Mouse (Mus musculus) myocyte (in vitro differentiated cells): ENCODE results near the gene Slit3. TPM values are rescaled to one million over a fixed set of nuclear protein-coding genes. Genes with fewer than 3 reads are reported as not detected.

Experiments used
- H3K27me3 ChIP-seq: one replicate; pipeline ENCODE4 v1.6.1; 2011; ENCODE audit not compliant: control insufficient read depth, insufficient read depth, insufficient read length
- H3K36me3 ChIP-seq: one replicate; pipeline ENCODE4 v1.6.1; 2011; ENCODE audit not compliant: control insufficient read depth, insufficient read depth
- H3K4me2 ChIP-seq: one replicate; pipeline ENCODE4 v1.6.1; 2011; ENCODE audit warnings: low read depth, control low read depth
- H3K4me3 ChIP-seq: one replicate; pipeline ENCODE4 v1.5.1; 2011; ENCODE audit warnings: mild to moderate bottlenecking, control low read depth, moderate library complexity
- H3K79me2 ChIP-seq: one replicate; pipeline ENCODE4 v1.6.1; 2011; ENCODE audit not compliant: control insufficient read depth, insufficient read depth
- H3ac ChIP-seq: one replicate; pipeline ENCODE4 v1.6.1; 2011; ENCODE audit not compliant: control insufficient read depth, insufficient read length
- CEBPB ChIP-seq: IDR thresholded peaks from 2 replicates; pipeline ENCODE4 v1.6.1; 2011; ENCODE audit warnings: mild to moderate bottlenecking, moderate library complexity; ENCODE audit not compliant: poor library complexity, insufficient read depth, severe bottlenecking
- E2F4 ChIP-seq: IDR thresholded peaks from one replicate; pipeline ENCODE4 v1.6.1; 2011; ENCODE audit warnings: mild to moderate bottlenecking, control low read depth, moderate library complexity; ENCODE audit not compliant: insufficient read depth
- MAX ChIP-seq: IDR thresholded peaks from one replicate; pipeline ENCODE4 v1.6.1; 2011; ENCODE audit warnings: low read depth, mild to moderate bottlenecking, control low read depth
- MYOD1 ChIP-seq, 3 experiments: IDR thresholded peaks; one replicate each; pipeline ENCODE4 v1.6.1; 2011; ENCODE audit warnings: control low read depth in 2 of 3, low read depth in 2 of 3, mild to moderate bottlenecking in 2 of 3, moderate library complexity in 1 of 3; ENCODE audit not compliant: insufficient read length in 2 of 3, control insufficient read depth in 1 of 3
- MYOG ChIP-seq, 3 experiments: IDR thresholded peaks; one replicate each; pipeline ENCODE4 v1.6.1; 2011; ENCODE audit warnings: control low read depth in 2 of 3, low read depth in 2 of 3, mild to moderate bottlenecking in 2 of 3; ENCODE audit not compliant: insufficient read length in 2 of 3, control insufficient read depth in 1 of 3, insufficient read depth in 1 of 3
- POLR2A ChIP-seq: IDR thresholded peaks from one replicate; pipeline ENCODE4 v1.6.1; 2011; ENCODE audit warnings: low read depth, mild to moderate bottlenecking, control low read depth, moderate library complexity; ENCODE audit not compliant: insufficient read length
- POLR2AphosphoS2 ChIP-seq: IDR thresholded peaks from one replicate; pipeline ENCODE4 v1.6.1; 2011; ENCODE audit warnings: low read depth, control low read depth; ENCODE audit not compliant: insufficient read length
- REST ChIP-seq: IDR thresholded peaks from one replicate; pipeline ENCODE4 v1.6.1; 2011; ENCODE audit warnings: mild to moderate bottlenecking, control low read depth, moderate library complexity; ENCODE audit not compliant: insufficient read depth, insufficient read length
- SRF ChIP-seq: IDR thresholded peaks from one replicate; pipeline ENCODE4 v1.6.1; 2011; ENCODE audit warnings: low read depth; ENCODE audit not compliant: control insufficient read depth, insufficient read length
- TCF12 ChIP-seq: IDR thresholded peaks from one replicate; pipeline ENCODE4 v1.6.1; 2011; ENCODE audit warnings: mild to moderate bottlenecking, control low read depth; ENCODE audit not compliant: poor library complexity, insufficient read depth, severe bottlenecking
- TCF3 ChIP-seq: IDR thresholded peaks from one replicate; pipeline ENCODE4 v1.6.1; 2011; ENCODE audit warnings: low read depth, control low read depth; ENCODE audit not compliant: insufficient read length
- USF1 ChIP-seq: IDR thresholded peaks from one replicate; pipeline ENCODE4 v1.6.1; 2011; ENCODE audit warnings: low read depth, mild to moderate bottlenecking, control low read depth, moderate library complexity
- polyA plus RNA-seq: library from polyadenylated mRNA; unstranded; fragments of >200 nt; fragmentation: generic; extraction: Trizol; gene quantifications from one replicate; pipeline ENCODE4 v1.2.1, GENCODE M21; 2012; ENCODE audit warnings: missing spikeins

Slit3 gene
- polyA plus RNA-seq, 1 experiment: not detected

- Histone ChIP-seq H3K36me3 (no peaks in the 10 kb centered on the region), H3K27me3 (no peaks in the 10 kb centered on the region), H3K4me2 (no peak overlapping the region), H3K4me3 (no peak overlapping the region), H3ac (no peak overlapping the region), H3K79me2 (no peaks in the 10 kb centered on the region)
- TF ChIP-seq TCF3 (no peak), POLR2A (no peak), POLR2AphosphoS2 (no peak), MAX (no peak), USF1 (no peak), CEBPB (no peak), TCF12 (no peak), REST (no peak), MYOG (IDR thresholded peaks at IDR 0.05; ENCODE audit: control insufficient read depth in 1 of 3, insufficient read depth in 1 of 3, insufficient read length in 2 of 3, low read depth in 2 of 3) (no peak), SRF (no peak), MYOD1 (IDR thresholded peaks at IDR 0.05; ENCODE audit: control insufficient read depth in 1 of 3, insufficient read length in 2 of 3, low read depth in 2 of 3) (no peak), E2F4 (no peak)
These were observed 289.4 kb downstream of the Slit3 start for GRCm38 (mm10) chr11:35410431-35410830.

- H3K4me2 ChIP-seq: no peak overlapping the region
- H3K27me3 ChIP-seq: no peaks in the 10 kb centered on the region
- H3ac ChIP-seq: no peak overlapping the region
- TF ChIP-seq E2F4: no peak
- H3K79me2 ChIP-seq: no peaks in the 10 kb centered on the region
- no peak overlapping the region for H3K4me3 ChIP-seq
- no peaks in the 10 kb centered on the region for H3K36me3 ChIP-seq
These were observed 294.9 kb downstream of the Slit3 start for GRCm38 (mm10) chr11:35415768-35416401.

GRCm38 (mm10) chr11:35416402-35417093, 295.5 kb downstream of the Slit3 start:
- no peaks in the 10 kb centered on the region for H3K27me3 ChIP-seq

DNA sequence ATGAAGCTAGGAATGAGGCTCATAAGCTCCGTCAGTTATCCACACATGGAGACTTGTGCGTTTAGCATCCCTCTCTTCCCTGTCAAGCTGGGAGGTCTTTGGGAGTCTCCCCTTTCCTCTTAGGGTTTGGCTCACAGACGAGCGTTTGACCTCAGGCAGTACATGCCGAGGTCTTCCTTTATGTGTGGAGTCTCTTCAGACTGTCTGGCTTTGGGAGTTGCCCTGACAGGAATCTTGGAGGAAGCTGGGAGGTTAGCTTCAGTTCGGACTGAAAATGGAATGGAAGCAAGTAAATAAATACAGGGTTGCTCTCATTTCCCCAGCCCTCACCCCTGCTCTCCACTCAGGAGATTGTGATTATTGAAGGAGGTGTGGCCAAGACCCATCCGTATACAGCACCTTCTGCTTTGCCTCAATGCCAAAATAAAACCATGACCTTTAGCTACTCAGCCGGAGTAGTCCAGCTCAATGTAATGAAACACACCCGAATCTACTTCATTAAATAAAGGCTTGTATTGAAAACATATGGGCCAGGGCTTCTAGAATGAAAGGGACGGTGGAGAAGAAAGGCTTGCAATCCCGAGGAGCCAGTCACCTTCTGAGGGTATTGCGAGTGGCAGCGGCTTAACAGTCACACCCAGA, 297.0 kb downstream of the Slit3 start:
- Histone ChIP-seq H3K4me3 (no peak overlapping the region), H3K4me2 (no peak overlapping the region), H3K36me3 (no peaks in the 10 kb centered on the region), H3K27me3 (no peaks in the 10 kb centered on the region), H3ac (no peak overlapping the region), H3K79me2 (no peaks in the 10 kb centered on the region)
- TF ChIP-seq MYOD1 (IDR thresholded peaks at IDR 0.05; ENCODE audit: control insufficient read depth in 1 of 3, insufficient read length in 2 of 3, low read depth in 2 of 3) (no peak), MYOG (IDR thresholded peaks at IDR 0.05; ENCODE audit: control insufficient read depth in 1 of 3, insufficient read depth in 1 of 3, insufficient read length in 2 of 3, low read depth in 2 of 3) (no peak), TCF12 (no peak), E2F4 (no peak), SRF (no peak), USF1 (no peak), MAX (no peak), TCF3 (no peak), REST (no peak), POLR2A (no peak), CEBPB (no peak), POLR2AphosphoS2 (no peak)

More at GRCm38 (mm10) chr11:35416402-35417093, 295.5 kb downstream of the Slit3 start:
- H3K4me2 ChIP-seq: no peak overlapping the region
- no peak for TF ChIP-seq MYOD1 (IDR thresholded peaks at IDR 0.05; ENCODE audit: control insufficient read depth in 1 of 3, insufficient read length in 2 of 3, low read depth in 2 of 3)
- TF ChIP-seq POLR2AphosphoS2: no peak
- no peak for TF ChIP-seq CEBPB
- no peak for TF ChIP-seq USF1
- no peak for TF ChIP-seq E2F4
- no peak for TF ChIP-seq MAX
- TF ChIP-seq TCF12: no peak
- TF ChIP-seq MYOG (IDR thresholded peaks at IDR 0.05; ENCODE audit: control insufficient read depth in 1 of 3, insufficient read depth in 1 of 3, insufficient read length in 2 of 3, low read depth in 2 of 3): no peak
- TF ChIP-seq SRF: no peak
- TF ChIP-seq POLR2A: no peak
- no peak for TF ChIP-seq REST
- no peak for TF ChIP-seq TCF3
- no peak overlapping the region for H3K4me3 ChIP-seq
- H3K79me2 ChIP-seq: no peaks in the 10 kb centered on the region
- no peaks in the 10 kb centered on the region for H3K36me3 ChIP-seq
- H3ac ChIP-seq: no peak overlapping the region

DNA sequence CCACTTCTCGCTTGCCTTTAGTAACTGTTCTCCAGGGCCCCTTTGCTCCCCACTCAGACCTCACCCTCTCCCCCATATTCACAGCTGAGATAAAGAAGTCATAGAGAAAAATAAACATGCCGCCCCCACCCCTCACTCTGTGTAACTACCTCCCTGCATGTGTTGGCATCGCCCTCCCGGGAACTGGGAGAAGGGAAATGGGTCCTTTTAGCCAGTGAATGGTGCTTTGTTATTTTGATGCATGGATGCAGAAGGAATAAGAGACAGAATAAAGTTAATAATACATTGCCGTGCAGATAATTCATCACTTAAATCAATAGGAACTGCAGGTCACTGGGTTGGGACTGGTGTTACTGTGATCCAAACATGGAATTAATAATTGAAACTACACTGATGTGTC, 298.0 kb downstream of the Slit3 start:
- no peak for TF ChIP-seq MAX
- no peak for TF ChIP-seq POLR2A
- no peak for TF ChIP-seq MYOD1 (IDR thresholded peaks at IDR 0.05; ENCODE audit: control insufficient read depth in 1 of 3, insufficient read length in 2 of 3, low read depth in 2 of 3)
- no peak for TF ChIP-seq SRF
- no peak for TF ChIP-seq USF1
- TF ChIP-seq E2F4: no peak
- TF ChIP-seq REST: no peak
- TF ChIP-seq POLR2AphosphoS2: no peak
- TF ChIP-seq MYOG (IDR thresholded peaks at IDR 0.05; ENCODE audit: control insufficient read depth in 1 of 3, insufficient read depth in 1 of 3, insufficient read length in 2 of 3, low read depth in 2 of 3): no peak
- TF ChIP-seq TCF3: no peak
- no peak for TF ChIP-seq CEBPB
- TF ChIP-seq TCF12: no peak
- H3K4me3 ChIP-seq: no peak overlapping the region
- H3K27me3 ChIP-seq: no peaks in the 10 kb centered on the region
- H3K79me2 ChIP-seq: no peaks in the 10 kb centered on the region
- no peaks in the 10 kb centered on the region for H3K36me3 ChIP-seq
- H3ac ChIP-seq: no peak overlapping the region
- no peak overlapping the region for H3K4me2 ChIP-seq
